Mouse (Mus musculus): ENCODE measurements around the gene Kcnip1.

The Kcnip1 gene

GRCm38 (mm10) chr11:33685904-33686303 lies 307.0 kb downstream of the Kcnip1 start:
- DNase-seq (ENCODE audit: low read depth, low spot score): no peak

DNA sequence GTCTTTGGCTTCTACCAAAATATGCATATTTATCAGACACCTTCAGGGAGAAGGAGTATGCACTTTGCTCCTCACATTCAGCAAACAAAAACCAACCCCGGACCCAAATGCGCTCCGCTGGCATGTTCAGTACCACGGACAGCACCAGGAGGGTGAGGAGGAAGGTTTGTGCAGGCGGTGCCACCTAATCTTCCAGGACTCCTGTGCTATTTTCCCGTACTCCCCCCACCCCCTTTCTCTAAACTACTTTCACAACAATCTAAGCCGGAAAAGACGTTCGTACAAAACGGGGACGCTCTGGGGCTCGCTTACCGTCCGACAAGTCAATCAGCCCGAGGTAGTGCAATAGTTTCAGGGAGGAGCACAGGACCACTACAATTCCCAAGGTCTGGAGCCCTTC lies 312.8 kb downstream of the Kcnip1 start:
- no peak for DNase-seq (ENCODE audit: low read depth, low spot score)

DNA sequence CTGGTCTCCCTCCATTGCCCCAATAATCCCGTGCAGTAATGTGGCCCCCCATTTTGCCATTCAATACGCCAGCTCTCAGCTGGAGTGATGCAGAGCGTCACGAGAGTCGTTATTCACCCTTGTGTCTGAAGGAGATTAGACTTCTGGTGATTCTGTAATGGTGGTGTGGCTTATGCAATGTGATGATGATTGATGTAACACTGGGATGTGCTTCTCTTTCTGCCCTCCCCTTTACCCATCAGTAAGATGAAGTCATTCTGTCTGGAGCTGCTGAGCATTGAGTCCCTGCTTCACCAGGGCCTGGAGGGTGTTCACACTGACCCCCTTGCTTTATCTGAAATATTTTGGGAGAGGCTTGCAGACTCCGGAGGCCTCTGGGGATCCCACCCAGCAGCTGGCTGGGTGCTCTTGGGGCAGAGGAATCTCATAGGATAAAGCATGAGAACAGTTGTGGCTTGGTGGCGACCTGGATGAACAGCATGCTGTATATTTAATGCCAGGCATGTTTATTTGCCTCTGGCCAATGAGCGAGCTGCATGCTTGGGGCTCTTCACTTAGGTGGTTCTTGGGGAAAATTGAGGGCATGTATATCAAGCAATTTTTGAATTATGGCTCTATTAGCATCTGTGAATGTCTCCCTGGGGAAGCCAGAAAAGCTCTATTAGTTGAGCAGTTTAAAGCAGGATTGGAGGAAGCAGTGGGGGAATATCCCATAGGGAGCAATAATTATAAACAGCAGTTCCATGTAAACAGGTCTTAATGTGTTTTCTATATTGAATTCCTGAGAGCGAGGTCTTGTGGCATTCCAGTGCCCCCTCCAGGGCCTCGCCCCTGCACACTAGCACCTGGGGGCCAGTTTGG lies 322.6 kb downstream of the Kcnip1 start:
- no peak for DNase-seq (ENCODE audit: low read depth, low spot score)

DNA sequence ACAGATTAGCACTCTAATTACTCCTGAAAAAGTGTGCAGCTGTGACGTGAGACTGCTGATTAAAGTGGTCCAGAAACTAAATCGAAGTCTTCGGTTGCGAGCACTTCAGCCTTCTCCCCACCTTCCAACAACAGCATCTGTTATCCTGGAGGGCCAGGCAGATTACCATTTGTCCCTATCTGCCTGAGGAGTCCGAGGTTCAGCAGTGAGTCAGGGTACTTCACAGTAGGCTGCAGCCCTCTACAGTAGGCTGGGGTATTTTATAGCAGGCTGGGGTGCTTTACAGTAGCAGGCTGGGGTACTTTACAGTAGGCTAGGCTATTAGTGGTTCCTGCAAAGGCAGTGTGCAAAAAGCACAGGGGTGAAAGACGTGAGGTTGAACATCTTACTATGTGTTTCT lies 324.6 kb downstream of the Kcnip1 start:
- DNase-seq (ENCODE audit: low read depth, low spot score): no peak

DNA sequence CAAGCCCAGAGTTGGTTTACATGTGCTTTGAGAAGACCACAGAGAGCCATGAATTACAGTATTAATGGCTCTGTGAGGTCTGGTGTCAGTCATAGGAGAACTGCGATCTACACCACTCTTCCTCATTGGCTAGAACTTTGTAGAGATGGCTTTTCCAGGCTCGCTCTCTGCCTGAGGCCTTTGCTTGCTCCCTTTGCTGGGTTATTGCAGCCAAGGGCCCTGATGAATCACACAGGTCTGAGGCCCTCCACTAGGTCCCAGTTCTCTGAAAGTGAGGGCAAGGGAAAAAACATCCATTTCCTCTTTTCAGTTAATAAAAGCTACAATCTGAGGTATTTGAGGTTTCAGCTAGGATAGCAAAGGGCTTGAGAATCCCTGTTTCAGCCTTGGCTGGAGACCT lies 329.4 kb downstream of the Kcnip1 start:
- DNase-seq (ENCODE audit: low read depth, low spot score): no peak

GRCm38 (mm10) chr11:33660016-33660913 lies 332.7 kb downstream of the Kcnip1 start:
- DNase-seq (ENCODE audit: low read depth, low spot score): no peak

DNA sequence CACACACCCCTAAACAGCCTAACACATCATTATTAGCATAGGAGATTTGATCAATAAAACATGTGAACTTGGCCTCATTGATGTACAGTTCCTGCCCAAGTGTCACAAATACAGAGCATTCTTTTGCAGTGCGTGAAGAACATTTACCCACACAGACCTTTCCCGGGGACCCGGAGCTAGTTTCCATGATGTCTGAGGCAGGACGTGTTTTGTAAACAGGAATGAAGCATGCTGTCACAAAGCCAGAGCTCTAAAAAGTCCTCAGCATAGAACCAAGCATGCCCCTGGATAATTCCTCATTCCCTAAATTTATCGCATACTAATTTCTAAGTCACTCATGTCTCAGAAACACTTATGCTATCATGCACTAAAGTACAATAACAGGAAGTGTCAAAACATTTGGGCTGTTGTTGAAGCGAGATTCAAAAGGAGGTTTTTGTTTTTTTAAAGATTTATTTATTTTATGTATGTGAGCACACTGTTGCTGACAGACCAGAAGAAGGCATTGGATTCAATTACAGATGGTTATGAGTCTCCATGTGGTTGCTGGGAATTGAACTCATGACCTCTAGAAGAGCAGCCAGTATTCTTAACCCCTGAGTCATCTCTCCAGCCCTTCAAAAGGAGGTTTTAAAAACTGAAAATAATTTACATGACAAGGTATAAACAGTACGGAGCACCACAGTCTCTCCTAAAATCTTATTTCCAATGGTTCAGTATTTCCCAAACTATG lies 336.9 kb downstream of the Kcnip1 start:
- no peak for DNase-seq (ENCODE audit: low read depth, low spot score)

DNA sequence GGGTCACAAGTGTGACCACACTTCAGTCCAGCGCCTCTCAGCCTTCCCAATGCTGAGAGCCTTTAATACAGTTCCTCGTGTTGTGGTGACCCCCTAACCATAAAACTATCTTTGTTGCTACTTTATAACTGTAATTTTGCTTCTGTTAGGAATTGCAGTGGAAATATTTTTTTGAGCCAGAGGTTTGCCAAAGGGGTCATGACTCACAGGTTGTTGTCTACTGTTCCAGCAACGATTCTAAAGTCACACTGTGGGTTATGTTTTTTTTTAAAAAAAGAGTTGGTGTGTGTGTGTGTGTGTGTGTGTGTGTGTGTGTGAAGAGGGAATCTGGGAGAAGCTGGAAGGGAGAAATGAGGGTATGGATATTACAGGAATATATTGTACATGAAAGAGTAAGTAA lies 337.7 kb downstream of the Kcnip1 start:
- DNase-seq (ENCODE audit: low read depth, low spot score): no peak

DNA sequence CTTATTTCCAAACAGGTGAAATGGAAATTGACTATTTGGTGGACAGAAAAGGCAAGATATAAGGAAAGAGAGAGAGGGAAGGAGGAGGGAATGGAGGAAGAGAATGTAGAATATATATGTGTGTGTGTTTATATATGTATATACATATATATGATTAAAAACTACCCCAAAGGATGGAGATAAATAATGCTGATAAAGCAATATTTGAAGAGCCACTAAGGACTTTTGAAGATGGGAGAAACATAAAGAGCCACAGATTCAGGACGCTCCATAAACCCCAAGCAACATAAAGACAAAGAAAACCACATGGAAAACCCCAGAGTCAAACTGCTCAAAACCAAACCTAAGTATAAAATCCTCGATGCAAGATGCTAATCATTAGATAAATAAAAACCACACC lies 338.5 kb downstream of the Kcnip1 start:
- no peak for DNase-seq (ENCODE audit: low read depth, low spot score)

- no peak for DNase-seq (ENCODE audit: low read depth, low spot score)
These were observed 343.6 kb downstream of the Kcnip1 start for GRCm38 (mm10) chr11:33649358-33649757.

DNA sequence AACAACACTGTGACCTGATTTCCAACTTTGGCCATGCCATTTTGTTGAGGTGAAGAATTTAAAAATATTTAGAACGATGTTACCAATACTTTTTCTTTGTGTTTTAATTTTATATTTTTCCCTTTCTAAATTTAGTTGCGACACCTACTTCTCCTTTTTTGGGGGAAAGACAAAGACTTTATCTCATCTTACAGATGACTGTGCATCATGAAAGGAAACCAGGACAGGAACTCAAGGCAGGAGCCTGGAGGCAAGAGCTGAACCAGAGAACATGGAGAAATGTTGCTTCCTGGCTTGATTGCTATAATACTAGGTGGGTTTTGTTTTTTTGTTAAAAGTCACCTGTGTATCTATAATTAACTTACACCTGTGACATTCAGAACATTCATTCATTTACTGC lies 355.8 kb downstream of the Kcnip1 start:
- DNase-seq (ENCODE audit: low read depth, low spot score): no peak

- no peak for DNase-seq (ENCODE audit: low read depth, low spot score)
These were observed 365.7 kb downstream of the Kcnip1 start for GRCm38 (mm10) chr11:33627136-33627742.

GRCm38 (mm10) chr11:33614218-33614617 lies 378.7 kb downstream of the Kcnip1 start:
- DNase-seq (ENCODE audit: low read depth, low spot score): peak; percentile 11

DNA sequence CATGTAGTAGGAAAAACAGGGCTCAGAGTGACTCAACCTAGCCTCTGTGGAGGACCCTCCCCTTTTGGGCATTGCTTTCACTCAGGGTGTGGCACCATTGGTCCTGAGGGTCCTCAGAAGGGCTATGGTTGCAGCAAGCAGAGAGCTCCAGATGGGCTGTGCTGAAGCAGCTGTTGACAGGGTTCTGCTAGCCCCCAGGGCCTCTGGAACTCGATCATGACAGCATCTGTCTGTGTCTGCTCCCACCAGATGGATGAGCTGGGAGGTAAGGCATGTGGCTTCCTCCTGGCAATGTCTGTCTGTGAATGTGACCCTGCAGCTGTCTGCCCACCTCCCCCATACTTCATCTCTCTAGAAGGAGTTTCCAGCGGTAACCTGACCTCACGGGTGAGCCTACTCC lies 385.2 kb downstream of the Kcnip1 start:
- DNase-seq (ENCODE audit: low read depth, low spot score): no peak

- no peak for DNase-seq (ENCODE audit: low read depth, low spot score)
These were observed 389.8 kb downstream of the Kcnip1 start for GRCm38 (mm10) chr11:33603174-33603573.

- DNase-seq (ENCODE audit: low read depth, low spot score): no peak
These were observed 394.0 kb downstream of the Kcnip1 start, which contains the start of gene D130052B06Rik for GRCm38 (mm10) chr11:33598986-33599385. Gene D130052B06Rik (plus strand): TSS chr11:33599302.

- no peak for DNase-seq (ENCODE audit: low read depth, low spot score)
These were observed 396.3 kb downstream of the Kcnip1 start for GRCm38 (mm10) chr11:33596655-33597054.

- no peak for DNase-seq (ENCODE audit: low read depth, low spot score)
These were observed 400.1 kb downstream of the Kcnip1 start for GRCm38 (mm10) chr11:33592826-33593225.

DNA sequence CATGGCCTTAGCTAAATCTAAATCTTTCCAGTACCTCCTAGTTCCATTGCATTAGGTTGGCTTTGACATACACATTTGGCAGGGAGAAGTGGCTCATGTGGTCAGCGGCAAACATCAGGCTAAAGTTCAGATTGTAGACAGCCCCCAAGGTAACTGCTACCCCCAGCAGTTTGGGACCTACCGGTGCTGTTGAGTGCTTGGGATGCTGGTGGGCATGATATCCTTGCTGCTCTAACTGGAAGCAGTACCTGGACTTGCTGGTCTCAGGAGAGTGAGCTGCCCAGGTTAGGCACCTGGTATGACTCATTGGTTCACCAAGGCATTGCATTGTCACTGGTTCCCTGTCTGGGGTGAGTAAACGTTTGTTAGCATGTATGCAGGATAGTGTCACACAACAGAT lies 402.2 kb downstream of the Kcnip1 start:
- no peak for DNase-seq (ENCODE audit: low read depth, low spot score)

DNA sequence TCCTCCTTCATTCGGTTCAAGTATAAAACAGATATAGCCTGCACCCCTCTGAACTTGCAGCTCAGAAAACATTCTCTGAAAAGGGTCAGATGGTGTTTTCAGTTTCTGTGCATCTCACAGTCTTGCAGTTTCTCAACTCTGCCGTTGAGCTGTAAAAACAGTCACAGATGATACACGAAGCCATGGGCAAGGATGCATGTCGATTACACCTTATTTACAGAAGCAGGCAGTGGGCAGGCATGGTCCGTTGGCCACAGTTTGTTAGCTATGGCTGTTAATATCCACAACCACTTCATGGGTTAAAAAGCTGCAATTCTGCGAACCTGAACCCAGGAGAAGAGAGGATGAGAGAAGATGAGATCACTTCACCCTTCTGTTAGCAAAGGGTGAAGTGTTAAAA lies 406.3 kb downstream of the Kcnip1 start:
- no peak for DNase-seq (ENCODE audit: low read depth, low spot score)

DNA sequence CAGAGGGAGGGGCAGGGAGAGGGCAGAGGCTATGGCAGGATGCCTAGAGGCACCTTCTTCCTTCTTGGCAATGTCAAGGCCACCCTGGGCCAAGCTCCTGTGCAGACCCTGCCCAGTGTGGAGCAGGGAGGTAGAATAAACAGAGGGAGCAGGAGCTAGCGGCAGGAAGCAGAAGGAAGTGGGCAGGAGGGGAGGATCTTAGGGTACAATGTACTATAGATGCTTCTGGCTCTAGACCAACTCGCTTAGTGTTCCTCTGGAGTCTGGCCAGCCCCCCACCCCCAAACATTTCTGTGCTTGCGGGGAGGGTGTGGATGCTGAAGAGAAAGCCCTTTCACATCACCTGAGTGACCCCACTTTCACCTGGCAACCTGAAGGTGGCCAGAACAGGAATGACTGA lies 413.3 kb downstream of the Kcnip1 start:
- no peak for DNase-seq (ENCODE audit: low read depth, low spot score)

All from CD4-positive helper T cell, adult 2 months (primary cell).